Mouse (Mus musculus) neural tube, embryonic 12.5 days (tissue): ENCODE measurements at regions not wholly inside any gene's neighbourhood (a gene's known extent, or its start where the extent isn't known, plus 50 kb on each side); places are given as distances from the start of the nearest gene placed in this dataset.

Experiments
- ATAC-seq: fragments of 200-750 bp; cut with Nextera tagmentation; 2 replicates; pipeline ENCODE4 v1.8.0; 2017; ENCODE audit warnings: low read depth, mild to moderate bottlenecking, moderate TSS enrichment, moderate library complexity; ENCODE audit not compliant: low FRiP score
- H3K27ac ChIP-seq: fragments of 300-500 bp; sonication (generic); 2 replicates; pipeline ENCODE4 v1.5.1; 2016
- H3K27me3 ChIP-seq: fragments of 300-500 bp; sonication (generic); replicated peaks from 2 replicates; pipeline ENCODE4 v1.6.1; 2016; ENCODE audit warnings: mild to moderate bottlenecking
- H3K36me3 ChIP-seq: fragments of 300-500 bp; sonication (generic); 2 replicates; pipeline ENCODE4 v1.6.1; 2016; ENCODE audit warnings: mild to moderate bottlenecking
- H3K4me1 ChIP-seq: fragments of 300-500 bp; sonication (generic); 2 replicates; pipeline ENCODE4 v1.6.1; 2016
- H3K4me2 ChIP-seq: fragments of 300-500 bp; sonication (generic); replicated peaks from 2 replicates; pipeline ENCODE4 v1.6.1; 2016; ENCODE audit warnings: mild to moderate bottlenecking
- H3K4me3 ChIP-seq: fragments of 300-500 bp; sonication (generic); 2 replicates; pipeline ENCODE4 v1.5.1; 2016
- H3K9ac ChIP-seq: fragments of 300-500 bp; sonication (generic); 2 replicates; pipeline ENCODE4 v1.6.1; 2016; ENCODE audit warnings: mild to moderate bottlenecking
- H3K9me3 ChIP-seq: fragments of 300-500 bp; sonication (generic); 2 replicates; pipeline ENCODE4 v1.6.1; 2016; ENCODE audit warnings: mild to moderate bottlenecking
- WGBS: fragments of 180-500 bp; shearing (Covaris S2); methylation state at CpG from one replicate; pipeline ENCODE4 v1.1.7; 2016; 5-methylcytosine and 5-hydroxymethylcytosine counted together

DNA sequence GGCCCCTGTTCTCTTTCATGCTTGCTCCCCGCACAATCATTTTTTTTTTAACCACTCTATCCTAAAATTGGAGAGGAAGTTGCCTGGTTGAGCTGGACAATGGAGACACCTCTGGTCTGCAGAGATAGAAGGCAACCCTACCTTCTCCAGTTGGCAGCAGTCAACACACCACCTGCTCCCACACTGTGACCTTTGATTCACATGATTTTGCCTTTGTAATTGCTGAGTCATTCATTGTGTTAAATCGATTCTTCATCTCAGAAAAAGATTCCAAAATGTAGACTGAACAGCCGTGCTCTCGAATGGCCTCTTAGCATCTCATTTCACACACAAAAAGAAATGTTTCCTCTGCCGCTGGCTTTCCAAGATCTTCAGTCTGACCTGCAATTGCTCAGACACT, 616.2 kb downstream of the Pdcd6ip start:
- Histone ChIP-seq H3K9me3 (0 out of 2 replicates have a peak, but pooled peaks cover 8% of the 10 kb centered on the region), H3K36me3 (no peaks in the 10 kb centered on the region), H3K27ac (no peak overlapping the region), H3K4me1 (no peaks in the 10 kb centered on the region), H3K4me2 (no peak overlapping the region), H3K27me3 (no peaks in the 10 kb centered on the region), H3K4me3 (no peak overlapping the region), H3K9ac (no peak overlapping the region)
- no peak for ATAC-seq
- 79% methylated on average over 5 of the region's 5 CpGs for WGBS

GRCm38 (mm10) chr9:113087786-113088185, 620.3 kb downstream of the Pdcd6ip start:
- Histone ChIP-seq H3K27me3 (no peaks in the 10 kb centered on the region), H3K27ac (no peak overlapping the region), H3K4me1 (no peaks in the 10 kb centered on the region), H3K4me2 (no peak overlapping the region), H3K4me3 (no peak overlapping the region), H3K36me3 (no peaks in the 10 kb centered on the region), H3K9me3 (no peaks in the 10 kb centered on the region), H3K9ac (no peak overlapping the region)
- 94% methylated on average over 10 of the region's 10 CpGs for WGBS
- no peak for ATAC-seq

- Histone ChIP-seq H3K27me3 (no peaks in the 10 kb centered on the region), H3K4me3 (no peak overlapping the region), H3K4me2 (no peak overlapping the region), H3K9me3 (no peaks in the 10 kb centered on the region), H3K36me3 (no peaks in the 10 kb centered on the region), H3K27ac (no peak overlapping the region), H3K4me1 (no peaks in the 10 kb centered on the region), H3K9ac (no peak overlapping the region)
- no peak for ATAC-seq
- 67% methylated on average over 5 of the region's 5 CpGs for WGBS
These were observed 622.7 kb downstream of the Pdcd6ip start for GRCm38 (mm10) chr9:113085281-113085810.

DNA sequence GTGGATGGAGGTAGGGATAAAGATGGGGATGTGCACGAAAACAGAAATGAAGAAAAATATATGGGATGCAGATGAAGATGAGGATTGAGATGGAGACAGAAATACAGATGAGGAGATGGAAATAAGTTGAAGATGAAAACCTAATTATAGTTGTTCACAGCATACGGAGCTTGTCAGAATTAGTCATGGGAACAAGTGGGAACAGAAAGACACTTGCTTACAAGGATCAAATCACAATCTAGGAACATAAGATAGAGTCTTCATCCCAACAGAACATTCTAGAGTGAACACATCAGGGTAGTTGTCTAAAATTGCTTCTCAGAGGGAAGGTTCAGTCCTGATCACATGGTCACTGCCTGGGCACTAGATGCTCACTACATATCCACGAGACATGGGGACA, 633.2 kb downstream of the Pdcd6ip start:
- 85% methylated on average over 3 of the region's 3 CpGs for WGBS
- H3K4me1 ChIP-seq: no peaks in the 10 kb centered on the region
- H3K4me2 ChIP-seq: no peak overlapping the region
- no peaks in the 10 kb centered on the region for H3K27me3 ChIP-seq
- no peak overlapping the region for H3K27ac ChIP-seq
- no peaks in the 10 kb centered on the region for H3K9me3 ChIP-seq
- H3K36me3 ChIP-seq: no peaks in the 10 kb centered on the region
- H3K4me3 ChIP-seq: no peak overlapping the region
- no peak for ATAC-seq
- no peak overlapping the region for H3K9ac ChIP-seq

- Histone ChIP-seq H3K4me1 (no peaks in the 10 kb centered on the region), H3K9me3 (no peaks in the 10 kb centered on the region), H3K27ac (no peak overlapping the region), H3K36me3 (no peaks in the 10 kb centered on the region), H3K4me3 (no peak overlapping the region), H3K9ac (no peak overlapping the region), H3K4me2 (no peak overlapping the region), H3K27me3 (no peaks in the 10 kb centered on the region)
- no peak for ATAC-seq
- WGBS: 83% methylated on average over 11 of the region's 11 CpGs
These were observed 650.6 kb downstream of the Pdcd6ip start for GRCm38 (mm10) chr9:113057415-113057814.

GRCm38 (mm10) chr9:113044556-113045178, 663.4 kb downstream of the Pdcd6ip start:
- no peak for ATAC-seq
- 87% methylated on average over 4 of the region's 4 CpGs for WGBS
- H3K4me3 ChIP-seq: no peak overlapping the region

GRCm38 (mm10) chr9:113040885-113041284, 667.2 kb downstream of the Pdcd6ip start:
- H3K4me3 ChIP-seq: no peak overlapping the region
- no peaks in the 10 kb centered on the region for H3K9me3 ChIP-seq
- H3K4me2 ChIP-seq: no peak overlapping the region
- H3K9ac ChIP-seq: no peak overlapping the region
- H3K27me3 ChIP-seq: no peaks in the 10 kb centered on the region
- H3K4me1 ChIP-seq: no peaks in the 10 kb centered on the region
- no peak overlapping the region for H3K27ac ChIP-seq
- H3K36me3 ChIP-seq: no peaks in the 10 kb centered on the region
- no peak for ATAC-seq
- 89% methylated on average over 6 of the region's 6 CpGs for WGBS

More at GRCm38 (mm10) chr9:113044556-113045178, 663.4 kb downstream of the Pdcd6ip start:
- H3K9me3 ChIP-seq: no peaks in the 10 kb centered on the region
- no peaks in the 10 kb centered on the region for H3K4me1 ChIP-seq
- H3K36me3 ChIP-seq: no peaks in the 10 kb centered on the region
- H3K4me2 ChIP-seq: no peak overlapping the region
- no peak overlapping the region for H3K27ac ChIP-seq
- H3K9ac ChIP-seq: no peak overlapping the region
- H3K27me3 ChIP-seq: no peaks in the 10 kb centered on the region

DNA sequence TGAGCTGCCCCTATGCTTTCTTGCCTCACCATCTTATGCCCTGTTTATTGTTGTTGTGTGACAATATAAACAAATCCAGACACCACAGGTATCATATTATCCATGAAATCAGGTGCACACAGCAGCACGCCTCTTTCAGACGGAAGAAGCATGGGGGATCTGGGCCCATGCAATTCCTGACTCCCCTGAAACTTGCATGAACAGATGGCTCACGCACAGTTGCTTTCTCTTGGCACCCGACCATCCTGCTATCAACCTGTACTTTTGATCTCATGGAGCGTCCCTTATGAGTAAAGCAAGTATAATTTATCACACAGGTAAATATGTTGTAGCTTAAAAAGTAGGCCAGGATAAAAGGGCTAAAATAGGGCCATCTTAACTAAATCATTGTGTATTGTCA, 674.1 kb downstream of the Pdcd6ip start:
- no peak overlapping the region for H3K4me2 ChIP-seq
- ATAC-seq: no peak
- no peak overlapping the region for H3K9ac ChIP-seq

DNA sequence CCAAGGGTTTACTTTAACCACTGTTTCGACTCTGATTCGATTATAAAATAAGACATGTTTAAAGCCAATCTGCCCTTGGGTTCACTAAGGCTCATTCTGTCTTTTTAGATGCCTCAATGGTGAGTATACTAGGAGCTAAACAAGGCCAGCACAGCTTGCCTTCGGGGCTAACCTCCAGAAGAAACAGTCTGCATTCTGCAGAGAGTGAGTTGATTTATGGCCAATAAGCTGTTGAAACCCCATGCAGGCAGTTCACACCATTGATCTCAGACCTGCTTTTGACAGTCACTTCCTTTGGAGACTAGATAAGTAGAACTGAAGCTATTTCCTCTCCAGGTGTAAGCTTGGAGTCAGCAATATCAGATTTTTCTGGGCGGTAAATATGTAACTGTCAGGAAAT, 679.0 kb downstream of the Pdcd6ip start:
- Histone ChIP-seq H3K4me1 (no peaks in the 10 kb centered on the region), H3K27ac (no peak overlapping the region), H3K27me3 (no peaks in the 10 kb centered on the region), H3K9me3 (no peaks in the 10 kb centered on the region), H3K36me3 (no peaks in the 10 kb centered on the region), H3K9ac (no peak overlapping the region), H3K4me3 (no peak overlapping the region), H3K4me2 (no peak overlapping the region)
- no peak for ATAC-seq
- 77% methylated on average over 4 of the region's 4 CpGs for WGBS

More for the DNA sequence above, 674.1 kb downstream of the Pdcd6ip start:
- Histone ChIP-seq H3K9me3 (no peaks in the 10 kb centered on the region), H3K4me1 (no peaks in the 10 kb centered on the region), H3K36me3 (no peaks in the 10 kb centered on the region), H3K4me3 (no peak overlapping the region), H3K27me3 (no peaks in the 10 kb centered on the region), H3K27ac (no peak overlapping the region)
- WGBS: 81% methylated on average over 5 of the region's 5 CpGs

DNA sequence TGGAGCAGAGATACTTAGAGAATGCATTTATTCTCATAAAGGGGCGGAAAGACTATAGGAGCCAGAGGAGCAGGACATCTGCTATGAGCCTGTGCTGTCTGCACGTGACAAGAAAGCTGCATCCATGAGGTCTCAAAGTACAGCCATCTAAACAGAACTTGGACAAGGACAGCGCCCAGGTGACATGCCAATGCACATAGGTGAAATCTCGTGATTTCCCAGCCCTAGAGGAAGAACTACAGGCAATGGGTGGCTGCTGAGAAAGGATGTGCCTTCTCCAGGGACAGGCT, 681.2 kb downstream of the Pdcd6ip start:
- H3K4me3 ChIP-seq: no peak overlapping the region
- no peaks in the 10 kb centered on the region for H3K27me3 ChIP-seq
- H3K9me3 ChIP-seq: no peaks in the 10 kb centered on the region
- no peak overlapping the region for H3K27ac ChIP-seq
- no peak overlapping the region for H3K4me2 ChIP-seq
- H3K9ac ChIP-seq: no peak overlapping the region
- WGBS: 89% methylated on average over 4 of the region's 4 CpGs
- H3K36me3 ChIP-seq: no peaks in the 10 kb centered on the region
- no peak for ATAC-seq
- H3K4me1 ChIP-seq: no peaks in the 10 kb centered on the region

GRCm38 (mm10) chr9:113026096-113026903, 681.8 kb downstream of the Pdcd6ip start:
- Histone ChIP-seq H3K27ac (no peak overlapping the region), H3K36me3 (no peaks in the 10 kb centered on the region), H3K27me3 (no peaks in the 10 kb centered on the region), H3K9ac (no peak overlapping the region), H3K4me1 (no peaks in the 10 kb centered on the region), H3K4me3 (no peak overlapping the region), H3K9me3 (no peaks in the 10 kb centered on the region), H3K4me2 (no peak overlapping the region)
- 72% methylated on average over 4 of the region's 4 CpGs for WGBS
- no peak for ATAC-seq

DNA sequence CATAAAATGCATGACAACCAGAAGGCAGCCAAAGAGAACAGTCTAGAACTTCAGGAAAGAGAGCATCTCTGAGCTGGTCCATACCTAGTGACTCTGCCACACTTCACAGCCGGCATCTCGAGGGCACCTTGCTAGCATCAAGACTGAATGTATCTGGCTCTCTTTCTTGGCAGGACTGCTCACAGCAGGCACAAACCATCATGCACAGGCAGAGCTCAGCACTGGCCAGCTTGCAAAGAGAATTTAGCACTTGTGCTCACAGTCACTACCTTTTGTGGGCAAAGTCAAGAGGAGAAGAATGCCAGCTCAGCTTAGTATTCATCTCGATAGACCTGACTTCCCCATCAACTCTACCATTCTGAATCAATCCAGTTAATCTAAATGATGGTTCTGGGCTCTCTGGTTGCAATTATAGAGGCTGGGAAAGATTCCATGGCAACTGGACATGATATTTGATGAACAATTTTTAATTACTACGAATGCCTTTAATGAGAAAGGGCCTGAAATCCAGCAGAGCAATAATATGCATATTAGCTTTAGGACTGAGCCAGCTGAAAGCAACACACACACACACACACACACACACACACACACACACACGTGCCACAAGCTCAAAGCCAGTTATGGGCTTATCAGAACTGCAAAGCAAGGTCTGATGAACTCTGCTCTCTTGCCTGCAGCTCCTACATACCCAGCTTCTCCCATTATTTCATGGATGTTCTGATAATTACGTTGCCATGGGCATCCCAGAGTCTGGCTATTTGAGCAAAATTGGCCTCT, 686.0 kb downstream of the Pdcd6ip start:
- Histone ChIP-seq H3K9me3 (no peaks in the 10 kb centered on the region), H3K4me1 (no peaks in the 10 kb centered on the region), H3K27ac (no peak overlapping the region), H3K27me3 (no peaks in the 10 kb centered on the region), H3K4me2 (no peak overlapping the region), H3K9ac (no peak overlapping the region), H3K4me3 (no peak overlapping the region), H3K36me3 (no peaks in the 10 kb centered on the region)
- WGBS: 85% methylated on average over 6 of the region's 6 CpGs
- ATAC-seq: no peak
